Mouse (Mus musculus) kidney, postnatal 36 days (tissue): Measurements from ENCODE around the gene Fam89b.
A peak's percentile ranks its signal among the peaks of the same experiment; 100 is the strongest.
"Not testable (repeated sequence)": the region's sequence is repeated elsewhere in the genome, so short reads cannot be mapped to it uniquely, and the experiment has no call there.

Experiments
- DNase-seq, 2 experiments: peaks; one replicate each; pipeline ENCODE4 v3.0.0; 2021 to 2022; ENCODE audit warnings: mixed read lengths in 2 of 2

Fam89b gene

DNA sequence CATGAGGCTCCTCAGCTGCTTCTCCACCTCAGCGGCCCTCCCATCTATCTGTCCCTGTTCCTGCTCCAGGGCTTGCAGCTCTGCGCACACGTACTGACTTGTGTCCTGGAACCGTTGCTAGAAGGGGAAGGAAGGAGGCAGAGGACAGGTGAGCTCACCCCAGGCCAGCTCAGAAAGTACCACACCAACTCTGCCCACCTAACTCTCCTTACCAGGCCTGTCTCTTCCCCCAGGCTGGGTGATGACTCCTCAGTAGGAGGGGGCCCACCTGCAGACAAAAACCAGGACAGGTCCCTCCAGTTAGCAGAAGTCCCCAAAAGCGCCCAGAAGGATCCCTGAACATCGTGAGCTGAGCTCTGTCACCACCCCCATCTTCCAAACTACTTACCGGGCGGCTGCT is 18.9 kb downstream of the Fam89b start:
- no peak for DNase-seq

DNA sequence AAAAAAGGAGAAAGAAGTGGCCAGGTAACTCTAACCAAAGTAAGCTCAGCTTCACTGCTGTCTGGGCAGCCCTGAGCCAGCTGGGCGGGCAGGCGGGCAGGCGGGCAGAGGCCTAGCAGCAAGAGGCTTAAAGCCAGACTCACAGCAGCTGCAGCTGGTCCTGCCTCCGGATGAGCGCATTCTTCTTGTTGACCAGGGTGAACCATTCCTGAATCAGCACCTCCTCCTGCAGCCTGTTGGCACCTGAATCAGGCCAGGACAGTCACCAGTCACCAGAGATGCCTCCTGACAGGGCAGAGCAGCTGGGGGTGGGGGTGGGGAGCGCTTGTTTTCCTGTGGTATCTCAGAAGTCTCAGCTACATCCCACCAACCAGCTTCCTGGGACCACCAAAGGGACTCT is 19.4 kb downstream of the Fam89b start:
- no peak for DNase-seq

DNA sequence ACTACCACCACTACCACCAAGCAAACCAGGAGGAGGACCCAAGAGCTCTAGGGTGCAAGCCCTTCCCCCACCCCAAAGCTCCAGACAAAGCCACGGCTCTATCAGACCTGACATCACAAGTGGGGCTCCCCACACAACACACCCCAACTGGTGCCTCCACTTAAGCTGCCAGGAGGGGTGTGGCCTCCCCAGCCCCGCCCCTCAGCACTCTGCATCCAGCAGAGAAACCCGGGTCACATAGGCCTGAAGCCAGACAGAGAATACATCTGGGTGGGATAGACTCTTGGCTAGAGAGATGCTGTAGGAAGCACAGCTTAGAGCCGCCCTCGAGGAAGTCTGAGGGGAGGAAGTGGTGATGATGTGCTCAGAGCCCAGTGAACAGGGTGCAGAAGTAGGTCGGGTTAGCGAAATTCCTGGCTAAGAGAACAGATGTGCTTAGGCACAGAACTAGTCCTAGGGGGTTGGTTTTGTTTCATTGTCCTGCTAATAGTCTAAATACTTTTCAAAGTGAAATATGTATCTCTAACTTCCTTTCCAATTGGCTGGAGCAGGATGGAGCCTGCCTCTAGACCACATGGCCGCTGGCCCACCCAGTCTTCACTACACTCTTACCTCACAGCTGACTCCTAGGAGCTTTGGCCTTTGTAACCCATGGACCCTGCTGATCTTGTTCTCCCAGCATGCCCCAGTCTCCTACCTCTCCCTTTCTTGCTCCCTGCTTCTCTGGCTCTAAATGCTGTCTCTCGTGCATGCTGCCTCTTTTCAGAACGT is 24.5 kb downstream of the Fam89b start:
- peak in 1 of 2 experiments; percentile 55 for DNase-seq

DNA sequence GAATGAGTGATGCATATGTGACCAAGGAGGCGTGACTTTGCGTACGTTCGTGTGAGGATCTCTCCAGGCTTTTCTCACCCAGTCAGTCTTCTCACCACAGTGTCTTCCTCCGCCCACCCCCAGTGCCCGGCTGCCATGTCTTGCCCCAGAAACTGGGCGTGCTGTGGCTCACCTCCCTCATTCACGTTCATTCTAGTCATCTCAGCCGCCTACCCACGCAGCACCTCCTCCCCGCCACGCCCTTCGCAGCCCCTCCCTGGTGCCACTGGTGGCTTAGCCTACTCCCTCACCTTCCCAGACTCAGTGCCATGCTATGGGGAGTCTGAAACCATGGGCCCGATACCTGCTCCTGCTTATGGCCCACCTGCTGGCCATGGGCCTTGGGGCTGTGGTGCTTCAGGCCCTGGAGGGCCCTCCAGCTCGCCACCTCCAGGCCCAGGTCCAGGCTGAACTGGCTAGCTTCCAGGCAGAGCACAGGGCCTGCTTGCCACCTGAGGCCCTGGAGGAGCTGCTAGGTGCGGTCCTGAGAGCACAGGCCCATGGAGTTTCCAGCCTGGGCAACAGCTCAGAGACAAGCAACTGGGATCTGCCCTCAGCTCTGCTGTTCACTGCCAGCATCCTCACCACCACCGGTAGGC is 25.2 kb downstream of the Fam89b start, which contains the start of gene Kcnk7:
Kcnk7 (plus strand) TSS at position 205 of the 638 bp plus-strand sequence.
- DNase-seq = no peak

DNA sequence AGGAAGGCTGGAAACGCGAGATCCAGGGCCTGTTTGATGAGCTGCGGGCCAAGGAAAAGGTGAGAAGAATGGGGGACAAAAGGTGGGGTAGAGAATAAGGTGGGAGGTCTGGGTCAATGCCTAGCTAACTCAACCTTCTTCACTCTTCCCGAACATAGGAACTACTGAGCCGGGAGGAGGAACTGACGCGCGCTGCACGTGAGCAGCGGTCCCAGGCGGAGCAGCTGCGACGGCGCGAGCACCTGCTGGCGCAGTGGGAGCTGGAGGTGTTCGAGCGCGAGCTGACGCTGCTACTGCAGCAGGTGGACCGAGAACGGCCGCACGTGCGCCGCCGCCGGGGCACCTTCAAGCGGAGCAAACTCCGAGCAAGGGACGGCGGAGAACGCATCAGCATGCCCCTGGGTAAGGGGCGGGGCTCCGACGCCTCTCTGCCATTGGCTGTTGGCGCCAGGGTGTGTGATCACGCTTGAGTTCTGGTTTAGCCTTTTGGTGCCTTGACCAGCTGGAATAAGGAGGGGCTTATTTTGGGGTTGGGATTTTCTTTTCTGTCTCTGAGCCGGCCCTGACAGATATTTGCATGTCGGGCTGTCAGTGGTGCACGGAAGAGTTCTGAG is 33.5 kb downstream of the Fam89b start:
- DNase-seq = no peak

DNA sequence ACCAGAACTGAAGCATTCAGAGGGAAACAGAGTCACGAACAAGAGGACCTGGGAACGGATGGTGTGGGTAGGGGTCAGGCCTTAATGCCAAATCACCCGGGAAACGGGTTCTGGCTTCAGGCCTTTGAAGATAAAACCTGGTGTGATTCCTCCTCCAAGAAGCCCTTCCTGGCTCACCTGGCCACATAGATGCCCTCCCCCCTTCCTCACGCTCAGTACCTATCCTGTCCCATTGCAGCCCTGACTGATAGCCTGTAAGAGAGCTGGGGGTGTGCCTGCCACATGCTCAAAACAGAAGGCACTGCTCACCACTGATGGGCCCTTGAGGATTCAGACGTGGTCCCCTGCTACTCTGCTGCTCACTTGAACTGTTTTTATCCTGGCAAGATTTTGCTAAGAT is 35.7 kb downstream of the Fam89b start:
- DNase-seq = no peak

DNA sequence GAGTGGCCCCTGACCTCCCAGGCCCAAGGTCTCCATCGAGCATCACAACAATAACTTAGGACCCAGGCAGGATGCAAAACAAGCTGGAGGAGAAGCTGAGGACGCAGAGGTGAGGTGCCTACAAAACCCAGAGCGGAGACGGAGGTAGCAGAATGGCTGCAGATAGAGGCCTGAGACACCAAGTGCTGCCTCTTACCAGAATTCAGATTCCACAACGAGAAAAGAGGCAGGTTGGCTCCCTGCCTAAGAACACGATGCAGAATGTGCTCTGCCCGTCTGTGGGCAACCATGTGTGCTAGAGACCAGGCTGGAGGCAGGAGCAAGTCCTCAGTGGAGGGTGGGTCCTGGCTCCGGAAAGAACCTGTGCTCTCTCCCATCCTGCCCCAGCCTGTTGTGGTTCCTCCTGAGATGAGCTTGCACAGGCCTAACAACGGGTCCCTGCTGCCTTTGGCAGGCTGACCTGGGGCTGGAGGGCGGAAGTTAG is 36.5 kb downstream of the Fam89b start:
- peak in 1 of 2 experiments; percentile 63 for DNase-seq

DNA sequence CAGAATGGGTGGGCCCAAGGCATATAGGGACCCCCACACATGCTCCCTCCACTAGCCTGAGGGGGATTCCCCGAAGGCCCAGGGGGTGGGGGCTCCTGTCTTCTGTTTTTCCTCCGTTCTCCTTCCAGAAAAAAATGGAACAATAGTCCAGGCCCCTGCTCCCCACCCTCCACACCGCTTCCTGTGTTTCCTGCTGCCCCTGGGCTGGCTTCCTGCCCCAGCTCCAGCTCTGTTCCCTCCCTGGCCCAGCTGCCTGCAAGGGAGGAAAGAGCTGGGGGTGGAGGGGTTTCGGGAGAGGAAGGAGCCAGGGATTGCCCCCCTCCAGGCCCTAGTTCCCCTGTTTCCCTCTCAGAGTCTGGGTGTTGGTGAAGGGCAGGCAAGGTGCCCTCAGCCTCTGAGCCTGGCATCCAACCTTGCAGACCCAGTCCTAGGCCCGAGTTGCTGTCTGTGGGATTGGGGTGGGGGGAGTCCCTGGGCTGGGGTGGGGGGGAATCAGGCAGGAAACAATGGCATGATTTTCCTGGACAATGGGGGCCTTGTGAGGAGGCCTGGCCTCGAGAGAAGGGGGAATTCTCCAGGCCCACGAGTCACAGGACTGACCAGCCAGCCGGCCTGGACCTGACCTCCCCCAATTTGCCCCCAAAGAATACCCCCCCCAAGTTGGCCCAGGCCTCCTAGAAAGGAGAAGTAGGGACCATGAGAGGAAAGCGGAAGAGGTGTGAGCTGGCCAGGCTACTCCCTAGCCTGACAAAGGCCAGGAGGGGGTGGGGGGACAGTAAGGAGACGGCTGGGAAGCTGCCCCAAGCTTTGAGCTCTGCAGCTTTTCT is 37.2 kb downstream of the Fam89b start:
- peak; percentile 77 to 79 for DNase-seq

DNA sequence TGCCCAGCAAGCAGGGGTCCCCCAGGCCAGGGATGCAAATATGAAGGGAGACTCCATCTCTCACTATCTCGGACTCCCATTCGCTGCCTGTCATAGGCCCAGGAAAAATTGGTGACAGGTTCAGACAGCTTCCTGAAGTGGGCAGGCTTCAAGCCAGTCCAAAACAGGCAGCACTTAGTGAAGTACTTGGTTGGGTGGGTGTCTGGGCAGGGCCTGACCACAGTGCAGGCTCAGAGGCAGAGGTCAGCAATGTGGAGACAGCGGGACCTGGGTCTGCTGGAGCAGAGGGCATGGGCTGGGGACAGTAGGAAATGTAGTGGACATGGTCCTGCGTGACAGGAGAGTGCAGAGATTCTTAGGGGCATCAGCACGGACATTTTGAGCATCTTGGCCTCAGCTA is 37.9 kb downstream of the Fam89b start:
- DNase-seq = peak in 1 of 2 experiments; percentile 29

DNA sequence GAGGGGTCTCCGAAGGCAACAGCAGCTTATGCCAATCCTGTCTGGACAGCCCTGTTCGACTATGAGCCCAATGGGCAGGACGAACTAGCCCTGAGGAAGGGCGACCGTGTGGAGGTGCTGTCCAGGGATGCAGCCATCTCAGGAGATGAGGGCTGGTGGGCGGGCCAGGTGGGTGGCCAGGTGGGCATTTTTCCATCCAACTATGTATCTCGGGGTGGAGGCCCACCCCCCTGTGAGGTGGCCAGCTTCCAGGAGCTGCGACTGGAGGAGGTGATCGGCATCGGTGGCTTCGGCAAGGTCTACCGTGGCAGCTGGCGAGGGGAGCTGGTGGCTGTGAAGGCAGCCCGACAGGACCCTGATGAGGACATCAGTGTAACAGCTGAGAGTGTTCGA is 39.1 kb downstream of the Fam89b start:
- DNase-seq = no peak

DNA sequence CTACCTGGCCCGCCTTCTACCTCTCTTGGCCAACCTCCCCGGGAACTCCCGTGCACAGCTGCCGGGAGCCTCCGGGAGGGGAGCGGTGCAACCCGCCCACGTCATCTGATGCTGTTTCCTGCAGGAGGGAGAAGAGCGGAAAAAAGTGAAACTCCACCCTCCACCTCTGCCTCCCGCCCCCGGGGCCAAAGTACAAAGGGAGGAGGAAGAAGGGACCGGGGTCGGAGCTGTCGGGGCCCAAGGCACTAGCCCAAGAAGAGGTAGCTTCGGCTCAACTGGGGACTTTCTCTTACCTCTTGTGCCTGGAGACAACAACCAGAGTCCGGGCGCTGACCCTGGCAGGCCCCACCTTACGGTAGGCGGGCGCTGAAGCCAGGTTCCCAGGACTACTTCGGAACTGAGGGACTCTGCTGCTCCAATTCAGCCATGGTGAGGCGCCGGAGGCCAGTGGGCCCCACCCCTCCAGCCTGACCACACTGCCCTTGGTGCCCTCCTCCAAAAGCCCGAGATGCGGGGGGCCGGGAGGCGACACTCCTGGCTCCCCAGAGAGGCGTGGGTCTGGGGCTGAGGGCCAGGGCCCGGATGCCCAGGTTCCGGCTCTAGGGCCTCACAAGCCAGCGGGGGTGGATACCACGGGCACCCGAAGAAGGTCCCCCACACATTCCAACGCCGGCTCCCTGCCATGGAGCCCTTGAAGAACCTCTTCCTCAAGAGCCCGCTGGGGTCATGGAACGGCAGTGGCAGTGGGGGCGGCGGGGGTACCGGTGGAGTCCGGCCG is 39.7 kb downstream of the Fam89b start:
- DNase-seq = peak; percentile 94 to 96

DNA sequence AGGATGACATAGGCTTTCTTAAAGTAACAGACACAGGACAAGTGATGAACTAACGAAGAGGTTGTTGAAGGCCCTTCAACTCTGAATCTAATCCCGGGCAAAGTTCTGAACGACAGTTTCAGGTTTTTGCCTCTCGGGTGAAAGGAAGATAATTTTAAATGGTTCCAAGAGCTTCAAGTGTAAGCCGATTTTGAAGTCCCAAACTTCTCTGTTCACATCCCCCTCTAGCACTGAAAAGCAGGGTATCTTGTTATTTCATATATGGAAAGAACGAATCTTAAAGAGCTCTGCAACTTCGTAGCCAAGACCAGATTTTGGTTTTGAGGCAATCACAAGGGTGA is 40.4 kb downstream of the Fam89b start:
- no peak for DNase-seq

DNA sequence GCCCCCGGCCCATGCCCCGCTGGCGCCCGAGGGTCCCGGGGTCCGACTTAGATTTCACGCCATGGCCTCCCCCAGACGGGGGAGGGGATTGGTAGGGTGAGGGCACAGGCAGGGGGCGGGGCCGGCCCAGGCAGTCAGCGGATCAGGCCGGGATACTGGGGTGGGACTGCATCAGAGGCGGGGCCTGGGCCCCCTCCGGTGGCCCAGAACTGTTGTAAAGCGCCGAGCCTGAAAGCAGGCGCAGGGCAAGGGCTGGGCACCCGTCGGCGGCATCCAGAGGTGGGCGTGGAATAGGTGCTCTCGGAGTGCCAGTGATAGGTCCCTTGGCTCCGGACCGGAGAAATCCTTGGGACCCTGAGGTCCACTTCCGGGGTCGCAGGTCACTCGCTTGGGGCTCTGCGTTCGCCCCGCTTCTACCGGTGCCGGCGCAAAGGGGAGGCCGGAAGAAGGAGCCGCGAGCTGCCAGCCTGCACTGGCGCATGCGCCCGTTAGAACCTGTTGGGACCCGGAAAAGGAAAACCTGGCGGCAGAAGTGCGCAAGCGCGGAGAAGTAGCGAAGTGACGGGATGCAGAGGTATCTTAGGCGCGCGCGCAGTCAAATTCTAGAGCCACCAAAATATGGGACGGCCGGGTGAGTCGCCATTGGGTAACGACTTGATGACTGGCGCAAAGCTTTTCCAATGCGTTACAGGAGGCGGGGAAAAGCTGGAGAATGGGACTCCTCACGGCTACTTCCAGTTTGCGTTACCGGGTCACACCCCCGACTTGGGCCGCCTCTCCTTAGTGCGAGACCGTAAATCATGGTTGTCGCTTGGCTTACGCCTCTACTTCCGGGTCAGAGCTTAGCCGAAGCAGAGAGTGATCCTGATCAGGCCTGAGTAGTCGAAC is 41.0 kb downstream of the Fam89b start, which contains the start of the genes Map3k11 and Pcnx3:
Map3k11 (plus strand) TSS at position 543 of the 888 bp plus-strand sequence.
Pcnx3 (minus strand) TSS at position 709 of the 888 bp plus-strand sequence.
- DNase-seq = peak; percentile 98 to 99

DNA sequence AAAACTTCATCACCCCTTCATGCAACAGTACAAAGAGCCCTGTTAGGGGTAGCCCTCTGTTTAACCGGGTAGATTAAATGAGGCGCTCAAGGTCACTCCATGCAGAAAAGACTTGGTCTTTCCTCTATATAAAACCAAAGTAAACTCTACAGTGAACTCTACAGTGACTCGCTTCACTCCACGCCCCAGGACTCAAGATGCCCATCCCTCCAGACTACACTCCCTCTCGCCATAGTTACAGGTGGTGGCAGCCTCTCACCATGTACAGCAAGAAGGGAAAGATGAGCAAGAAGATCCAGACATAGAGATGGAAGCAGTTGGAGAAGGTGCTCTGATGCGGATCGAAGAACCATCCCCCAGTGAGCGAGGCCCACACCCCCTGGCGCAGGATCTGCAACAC is 41.7 kb downstream of the Fam89b start:
- no peak for DNase-seq

DNA sequence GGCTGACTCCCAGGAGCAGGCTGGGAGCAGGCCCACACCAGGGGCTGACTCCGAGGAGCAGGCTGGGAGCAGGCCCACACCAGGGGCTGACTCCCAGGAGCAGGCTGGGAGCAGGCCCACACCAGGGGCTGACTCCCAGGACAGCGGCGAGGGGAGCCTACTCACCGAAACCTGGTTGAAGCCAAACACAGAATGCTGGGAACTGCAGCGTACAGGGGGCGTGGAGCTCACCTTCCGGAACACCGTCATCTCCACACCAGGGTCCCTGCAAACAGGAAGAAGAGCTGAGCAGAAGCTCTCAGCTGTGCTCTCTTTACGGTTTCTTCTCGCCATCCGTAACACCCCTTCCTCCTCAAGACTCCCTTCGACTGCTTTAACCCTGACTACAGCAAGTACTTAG is 42.5 kb downstream of the Fam89b start:
- not testable (repeated sequence) for DNase-seq

DNA sequence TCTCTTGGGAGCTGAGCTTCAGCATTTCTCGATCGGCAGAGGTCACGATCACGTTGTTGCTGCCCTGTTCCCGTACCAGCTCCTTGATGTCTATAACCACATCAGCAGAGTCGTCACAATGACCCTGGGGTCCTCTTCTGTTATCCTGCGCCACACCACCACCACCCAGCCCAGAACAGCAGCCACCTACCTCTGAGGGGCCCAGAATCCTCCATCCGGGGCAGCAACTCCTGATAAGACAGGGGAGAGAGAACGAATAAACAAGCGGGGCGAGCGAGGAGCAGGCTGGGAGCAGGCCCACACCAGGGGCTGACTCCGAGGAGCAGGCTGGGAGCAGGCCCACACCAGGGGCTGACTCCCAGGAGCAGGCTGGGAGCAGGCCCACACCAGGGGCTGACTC is 43.0 kb downstream of the Fam89b start:
- no peak for DNase-seq

DNA sequence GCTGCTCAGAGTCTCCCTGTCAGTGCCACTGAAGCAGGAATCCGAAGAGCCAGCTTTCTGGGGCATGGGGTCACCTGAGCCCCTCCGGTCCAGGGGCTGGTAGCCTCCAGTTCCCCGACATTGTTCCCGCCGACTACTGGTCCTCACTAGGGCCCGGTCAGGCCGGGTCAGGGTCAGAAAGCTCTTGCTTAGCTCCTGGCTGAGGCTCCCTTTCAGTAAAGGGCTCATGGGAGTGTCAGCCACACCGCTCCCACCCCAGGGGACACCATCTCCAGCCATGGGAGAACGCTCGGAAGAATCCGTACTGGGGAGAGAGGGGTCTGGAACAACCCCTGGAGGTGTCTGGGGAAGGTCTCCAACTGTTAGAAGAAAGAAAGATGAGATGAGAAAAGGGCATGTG is 43.6 kb downstream of the Fam89b start:
- DNase-seq = no peak

DNA sequence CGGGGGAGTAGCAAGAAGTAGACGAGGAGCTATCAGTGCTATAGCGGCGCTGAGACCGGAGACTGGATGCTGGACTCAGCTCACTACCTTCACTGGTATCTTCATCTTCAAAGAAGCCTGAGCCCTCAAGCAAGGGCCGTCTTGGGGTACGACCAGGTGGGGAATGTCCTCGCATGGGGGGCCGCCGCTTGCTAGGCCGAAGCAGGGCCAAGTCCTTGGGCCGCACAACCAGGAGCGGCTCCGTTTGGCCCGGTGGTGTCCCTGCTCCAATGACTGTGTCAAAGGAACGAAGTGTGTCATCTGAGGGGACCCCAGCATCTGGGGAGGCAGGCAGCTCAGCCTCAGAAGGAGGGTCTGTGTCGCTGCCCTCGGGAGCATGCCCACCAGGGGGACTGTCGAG is 44.0 kb downstream of the Fam89b start:
- no peak for DNase-seq

DNA sequence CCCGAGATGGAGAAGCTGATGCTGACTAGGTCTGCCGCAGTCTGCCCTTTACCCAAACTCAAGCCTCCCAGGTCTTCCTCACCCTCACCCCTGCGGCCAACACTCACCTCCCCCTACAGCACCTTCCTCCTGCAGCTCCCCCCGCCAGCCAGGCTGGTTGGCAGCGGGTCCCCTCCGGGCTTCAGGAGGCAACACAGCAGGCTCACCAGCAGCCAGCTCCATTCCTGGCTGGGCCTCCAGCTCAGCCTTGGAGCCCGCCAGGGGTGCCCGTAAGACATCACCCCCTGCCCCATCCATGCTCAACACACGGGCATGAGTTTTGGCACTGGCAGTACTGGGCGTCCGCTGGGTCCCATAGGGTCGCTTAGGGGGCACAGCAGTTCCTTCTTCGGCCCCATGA is 44.5 kb downstream of the Fam89b start:
- no peak for DNase-seq

DNA sequence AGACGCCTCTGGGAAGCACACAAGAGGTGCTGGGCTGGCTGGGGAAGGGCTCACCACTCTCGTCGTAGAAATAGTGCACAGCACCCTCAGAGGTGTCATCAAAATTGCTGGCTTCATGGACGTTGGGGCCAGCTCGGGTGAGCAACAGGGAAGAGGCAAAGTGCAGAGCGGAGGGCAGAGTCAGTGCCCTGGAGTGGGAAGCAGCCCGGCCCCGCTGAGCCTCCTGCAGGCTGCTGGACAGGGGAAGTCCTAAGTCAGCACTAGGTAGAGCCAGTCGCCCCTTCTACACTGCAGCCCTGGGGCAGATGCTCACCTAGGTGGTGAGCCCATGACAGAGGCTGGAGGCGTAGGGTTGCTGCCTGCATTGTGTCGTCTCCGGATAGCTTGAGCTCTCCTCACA is 45.2 kb downstream of the Fam89b start:
- DNase-seq = peak in 1 of 2 experiments; percentile 51

DNA sequence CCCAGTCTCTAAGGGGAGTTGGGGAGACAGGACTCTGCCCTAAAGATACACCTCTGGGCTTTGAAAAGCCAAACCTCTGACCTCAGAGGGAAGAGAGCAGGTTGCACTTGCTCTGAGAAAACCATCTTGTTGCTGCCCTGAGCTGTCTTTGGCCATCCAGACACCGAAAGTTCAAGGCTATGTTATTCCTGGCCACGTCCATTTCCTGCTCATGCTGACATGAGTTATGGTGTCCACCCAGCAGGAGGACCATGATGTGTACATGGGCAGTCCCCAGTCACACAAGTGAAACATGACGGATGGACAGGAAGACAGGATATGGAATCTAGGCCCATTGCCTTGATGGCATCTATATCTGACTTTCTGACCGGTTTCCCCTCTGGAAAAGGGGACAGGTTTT is 49.0 kb downstream of the Fam89b start:
- peak in 1 of 2 experiments; percentile 64 for DNase-seq
